Mouse (Mus musculus) hindbrain, embryonic 14.5 days (tissue): ENCODE results near the gene Mobp. TPM values are rescaled to one million over a fixed set of nuclear protein-coding genes. Genes with fewer than 3 reads are reported as not detected.

Source experiments
- ATAC-seq: fragments of 200-750 bp; cut with Nextera tagmentation; 2 replicates; pipeline ENCODE4 v1.8.0; 2017; ENCODE audit warnings: moderate number of reproducible peaks, mild to moderate bottlenecking, moderate TSS enrichment, moderate library complexity; ENCODE audit not compliant: low FRiP score
- DNase-seq: peaks from one replicate; pipeline ENCODE4 v3.0.0-alpha.2; 2015; ENCODE audit warnings: low spot score
- H3K27ac ChIP-seq: fragments of 300-500 bp; sonication (generic); 2 replicates; pipeline ENCODE4 v1.5.1; 2014; ENCODE audit warnings: mild to moderate bottlenecking, moderate library complexity
- H3K27me3 ChIP-seq: fragments of 300-500 bp; sonication (generic); 2 replicates; pipeline ENCODE4 v1.6.1; 2014; ENCODE audit warnings: mild to moderate bottlenecking, low read length, mixed read lengths; ENCODE audit not compliant: control insufficient read depth, insufficient read depth
- H3K36me3 ChIP-seq: fragments of 300-500 bp; sonication (generic); replicated peaks from 2 replicates; pipeline ENCODE4 v1.6.1; 2014; ENCODE audit not compliant: control insufficient read depth, insufficient read depth
- H3K4me1 ChIP-seq: fragments of 300-500 bp; sonication (generic); replicated peaks from 2 replicates; pipeline ENCODE4 v1.6.1; 2014; ENCODE audit warnings: antibody characterized with exemption, low read length, mixed read lengths; ENCODE audit not compliant: control insufficient read depth, insufficient read depth
- H3K4me2 ChIP-seq: fragments of 300-500 bp; sonication (generic); replicated peaks from 2 replicates; pipeline ENCODE4 v1.6.1; 2014; ENCODE audit warnings: mild to moderate bottlenecking, moderate library complexity
- H3K4me3 ChIP-seq: fragments of 300-500 bp; sonication (generic); replicated peaks from 2 replicates; pipeline ENCODE4 v1.5.1; 2014; ENCODE audit warnings: mild to moderate bottlenecking, low read length
- H3K9ac ChIP-seq: fragments of 300-500 bp; sonication (generic); 2 replicates; pipeline ENCODE4 v1.6.1; 2014
- H3K9me3 ChIP-seq: fragments of 300-500 bp; sonication (generic); 2 replicates; pipeline ENCODE4 v1.6.1; 2016; ENCODE audit warnings: low read length; ENCODE audit not compliant: control insufficient read depth
- WGBS: fragments of 180-500 bp; shearing (Covaris S2); extraction: QIAGEN DNeasy Blood & Tissue Kit; methylation state at CpG from one replicate; pipeline ENCODE4 v1.1.7; 2014; 5-methylcytosine and 5-hydroxymethylcytosine counted together
- polyA plus RNA-seq: library from polyadenylated mRNA; unstranded; fragments of >200 nt; fragmentation: Nextera tagmentation; extraction: Ambion mirVana; gene quantifications from 2 replicates; pipeline ENCODE4 v1.2.1, GENCODE M21; 2014

Gene Mobp
- polyA plus RNA-seq, 1 experiment from 2014 or later = 0.15 TPM

GRCm38 (mm10) chr9:120192742-120193141 is 43.2 kb downstream of the Mobp start:
- Histone ChIP-seq H3K27me3 (no peaks in the 10 kb centered on the region), H3K4me3 (no peak overlapping the region), H3K9me3 (0 out of 2 replicates have a peak, but pooled peaks cover 8% of the 10 kb centered on the region), H3K4me1 (no peaks in the 10 kb centered on the region), H3K27ac (no peak overlapping the region), H3K36me3 (no peaks in the 10 kb centered on the region), H3K4me2 (no peak overlapping the region), H3K9ac (no peak overlapping the region)
- 77% methylated on average over 7 of the region's 7 CpGs for WGBS
- DNase-seq = no peak
- ATAC-seq = no peak

- ATAC-seq (no peak), DNase-seq (no peak)
- whole genome bisulfite sequencing = 67% methylated on average over 4 of the region's 4 CpGs
- H3K27ac ChIP-seq = no peak overlapping the region
- no peak overlapping the region for H3K4me2 ChIP-seq
- H3K9ac ChIP-seq = no peak overlapping the region
- H3K9me3 ChIP-seq = 0 out of 2 replicates have a peak, but pooled peaks cover 8% of the 10 kb centered on the region
- no peaks in the 10 kb centered on the region for H3K36me3 ChIP-seq
- H3K4me3 ChIP-seq = no peak overlapping the region
- H3K4me1 ChIP-seq = no peaks in the 10 kb centered on the region
- no peaks in the 10 kb centered on the region for H3K27me3 ChIP-seq
Measured at GRCm38 (mm10) chr9:120200873-120201272, 51.4 kb downstream of the Mobp start.

- ATAC-seq = no peak
- 87% methylated on average over 7 of the region's 7 CpGs for WGBS
Measured at GRCm38 (mm10) chr9:120201743-120202142, 52.2 kb downstream of the Mobp start.

GRCm38 (mm10) chr9:120202683-120203082 is 53.2 kb downstream of the Mobp start:
- H3K4me1 ChIP-seq = 0 out of 2 replicates have a peak, but pooled peaks cover 8% of the 10 kb centered on the region
- H3K4me3 ChIP-seq = no peak overlapping the region
- ATAC-seq (no peak), DNase-seq (no peak)
- WGBS = 30% methylated on average over 12 of the region's 12 CpGs
- H3K27ac ChIP-seq = no peak overlapping the region
- no peaks in the 10 kb centered on the region for H3K36me3 ChIP-seq
- no peaks in the 10 kb centered on the region for H3K27me3 ChIP-seq
- H3K4me2 ChIP-seq = no peak overlapping the region
- H3K9me3 ChIP-seq = no peaks in the 10 kb centered on the region
- no peak overlapping the region for H3K9ac ChIP-seq

More at GRCm38 (mm10) chr9:120201743-120202142, 52.2 kb downstream of the Mobp start:
- H3K27me3 ChIP-seq = no peaks in the 10 kb centered on the region
- no peak for DNase-seq
- no peak overlapping the region for H3K27ac ChIP-seq
- no peak overlapping the region for H3K4me3 ChIP-seq
- H3K36me3 ChIP-seq = no peaks in the 10 kb centered on the region
- no peak overlapping the region for H3K4me2 ChIP-seq
- no peak overlapping the region for H3K9ac ChIP-seq
- H3K4me1 ChIP-seq = 0 out of 2 replicates have a peak, but pooled peaks cover 3% of the 10 kb centered on the region
- 0 out of 2 replicates have a peak, but pooled peaks cover 3% of the 10 kb centered on the region for H3K9me3 ChIP-seq

GRCm38 (mm10) chr9:120203936-120204335 is 54.4 kb downstream of the Mobp start:
- Histone ChIP-seq H3K27ac (no peak overlapping the region), H3K9ac (no peak overlapping the region), H3K4me1 (0 out of 2 replicates have a peak, but pooled peaks cover 8% of the 10 kb centered on the region), H3K4me2 (no peak overlapping the region), H3K27me3 (no peaks in the 10 kb centered on the region), H3K4me3 (no peak overlapping the region), H3K9me3 (no peaks in the 10 kb centered on the region), H3K36me3 (no peaks in the 10 kb centered on the region)
- WGBS = 89% methylated on average over 10 of the region's 10 CpGs
- no peak for ATAC-seq
- no peak for DNase-seq

GRCm38 (mm10) chr9:120206897-120207296 is 57.4 kb downstream of the Mobp start:
- DNase-seq (no peak), ATAC-seq (no peak)
- 0 out of 2 replicates have a peak, but pooled peaks cover 8% of the 10 kb centered on the region for H3K4me1 ChIP-seq
- H3K36me3 ChIP-seq = no peaks in the 10 kb centered on the region
- no peak overlapping the region for H3K9ac ChIP-seq
- 61% methylated on average over 17 of the region's 17 CpGs for WGBS
- no peak overlapping the region for H3K4me3 ChIP-seq
- no peaks in the 10 kb centered on the region for H3K9me3 ChIP-seq
- no peak overlapping the region for H3K4me2 ChIP-seq
- H3K27me3 ChIP-seq = no peaks in the 10 kb centered on the region
- no peak overlapping the region for H3K27ac ChIP-seq

GRCm38 (mm10) chr9:120210068-120210467 is 60.6 kb downstream of the Mobp start:
- H3K9me3 ChIP-seq = no peaks in the 10 kb centered on the region
- peak; percentile 58 for DNase-seq
- H3K36me3 ChIP-seq = no peaks in the 10 kb centered on the region
- no peak for ATAC-seq
- H3K27me3 ChIP-seq = no peaks in the 10 kb centered on the region
- 0 out of 2 replicates have a peak, but pooled peaks cover 8% of the 10 kb centered on the region for H3K4me1 ChIP-seq
- 75% methylated on average over 4 of the region's 4 CpGs for WGBS
- no peak overlapping the region for H3K27ac ChIP-seq
- no peak overlapping the region for H3K9ac ChIP-seq
- no peak overlapping the region for H3K4me2 ChIP-seq
- no peak overlapping the region for H3K4me3 ChIP-seq

GRCm38 (mm10) chr9:120210865-120211264 is 61.4 kb downstream of the Mobp start:
- H3K4me1 ChIP-seq = 0 out of 2 replicates have a peak, but pooled peaks cover 8% of the 10 kb centered on the region
- no peak overlapping the region for H3K4me3 ChIP-seq
- WGBS = 66% methylated on average over 4 of the region's 4 CpGs
- no peak overlapping the region for H3K27ac ChIP-seq
- no peaks in the 10 kb centered on the region for H3K36me3 ChIP-seq
- ATAC-seq (no peak), DNase-seq (no peak)
- H3K9me3 ChIP-seq = no peaks in the 10 kb centered on the region
- no peak overlapping the region for H3K4me2 ChIP-seq
- no peak overlapping the region for H3K9ac ChIP-seq
- no peaks in the 10 kb centered on the region for H3K27me3 ChIP-seq

- H3K9ac ChIP-seq = no peak overlapping the region
- no peaks in the 10 kb centered on the region for H3K4me1 ChIP-seq
- ATAC-seq (no peak), DNase-seq (no peak)
- no peaks in the 10 kb centered on the region for H3K27me3 ChIP-seq
- H3K4me3 ChIP-seq = no peak overlapping the region
- no peaks in the 10 kb centered on the region for H3K36me3 ChIP-seq
- H3K9me3 ChIP-seq = no peaks in the 10 kb centered on the region
- WGBS = 55% methylated on average over 6 of the region's 6 CpGs
- H3K27ac ChIP-seq = no peak overlapping the region
- no peak overlapping the region for H3K4me2 ChIP-seq
Measured at GRCm38 (mm10) chr9:120212936-120213335, 63.4 kb downstream of the Mobp start.

- H3K36me3 ChIP-seq = no peaks in the 10 kb centered on the region
Measured at GRCm38 (mm10) chr9:120214978-120215495, 65.5 kb downstream of the Mobp start.

More at GRCm38 (mm10) chr9:120214978-120215495, 65.5 kb downstream of the Mobp start:
- Histone ChIP-seq H3K4me1 (no peaks in the 10 kb centered on the region), H3K9me3 (no peaks in the 10 kb centered on the region), H3K27me3 (no peaks in the 10 kb centered on the region), H3K9ac (no peak overlapping the region), H3K4me3 (no peak overlapping the region), H3K27ac (no peak overlapping the region), H3K4me2 (no peak overlapping the region)
- ATAC-seq (no peak), DNase-seq (no peak)
- 90% methylated on average over 11 of the region's 11 CpGs for WGBS
